Mouse (Mus musculus) neural tube, embryonic 15.5 days (tissue): ENCODE measurements around the gene Rabgap1l. TPM values are rescaled to one million over a fixed set of nuclear protein-coding genes. Genes with fewer than 3 reads are reported as not detected.

Experiments used
- ATAC-seq: fragments of 200-750 bp; cut with Nextera tagmentation; 2 replicates; pipeline ENCODE4 v1.8.0; 2017; ENCODE audit warnings: mild to moderate bottlenecking, moderate TSS enrichment, moderate library complexity; ENCODE audit not compliant: low FRiP score
- H3K27ac ChIP-seq: fragments of 300-500 bp; sonication (generic); replicated peaks from 2 replicates; pipeline ENCODE4 v1.5.1; 2015; ENCODE audit warnings: mild to moderate bottlenecking, inconsistent platforms
- H3K27me3 ChIP-seq: fragments of 300-500 bp; sonication (generic); replicated peaks from 2 replicates; pipeline ENCODE4 v1.6.1; 2015; ENCODE audit warnings: inconsistent platforms
- H3K36me3 ChIP-seq: fragments of 300-500 bp; sonication (generic); 2 replicates; pipeline ENCODE4 v1.6.1; 2015; ENCODE audit warnings: inconsistent platforms
- H3K4me1 ChIP-seq: fragments of 300-500 bp; sonication (generic); 2 replicates; pipeline ENCODE4 v1.6.1; 2015; ENCODE audit warnings: inconsistent platforms
- H3K4me2 ChIP-seq: fragments of 300-500 bp; sonication (generic); 2 replicates; pipeline ENCODE4 v1.6.1; 2015; ENCODE audit warnings: inconsistent platforms, mild to moderate bottlenecking, moderate library complexity
- H3K4me3 ChIP-seq: fragments of 300-500 bp; sonication (generic); replicated peaks from 2 replicates; pipeline ENCODE4 v1.5.1; 2015; ENCODE audit warnings: mild to moderate bottlenecking, inconsistent platforms
- H3K9ac ChIP-seq: fragments of 300-500 bp; sonication (generic); replicated peaks from 2 replicates; pipeline ENCODE4 v1.6.1; 2015; ENCODE audit warnings: mild to moderate bottlenecking, inconsistent platforms
- H3K9me3 ChIP-seq: fragments of 300-500 bp; sonication (generic); replicated peaks from 2 replicates; pipeline ENCODE4 v1.6.1; 2016; ENCODE audit warnings: inconsistent platforms
- WGBS: fragments of 180-500 bp; shearing (Covaris S2); methylation state at CpG from one replicate; pipeline ENCODE4 v1.1.7; 2015; ENCODE audit warnings: mixed read lengths; 5-methylcytosine and 5-hydroxymethylcytosine counted together
- polyA plus RNA-seq: library from polyadenylated mRNA; unstranded; fragments of >200 nt; fragmentation: Nextera tagmentation; extraction: Ambion mirVana; gene quantifications from 2 replicates; pipeline ENCODE4 v1.2.1, GENCODE M21; 2015

Rabgap1l gene
- polyA plus RNA-seq, 1 experiment from 2014 or later = 31.3 TPM

DNA sequence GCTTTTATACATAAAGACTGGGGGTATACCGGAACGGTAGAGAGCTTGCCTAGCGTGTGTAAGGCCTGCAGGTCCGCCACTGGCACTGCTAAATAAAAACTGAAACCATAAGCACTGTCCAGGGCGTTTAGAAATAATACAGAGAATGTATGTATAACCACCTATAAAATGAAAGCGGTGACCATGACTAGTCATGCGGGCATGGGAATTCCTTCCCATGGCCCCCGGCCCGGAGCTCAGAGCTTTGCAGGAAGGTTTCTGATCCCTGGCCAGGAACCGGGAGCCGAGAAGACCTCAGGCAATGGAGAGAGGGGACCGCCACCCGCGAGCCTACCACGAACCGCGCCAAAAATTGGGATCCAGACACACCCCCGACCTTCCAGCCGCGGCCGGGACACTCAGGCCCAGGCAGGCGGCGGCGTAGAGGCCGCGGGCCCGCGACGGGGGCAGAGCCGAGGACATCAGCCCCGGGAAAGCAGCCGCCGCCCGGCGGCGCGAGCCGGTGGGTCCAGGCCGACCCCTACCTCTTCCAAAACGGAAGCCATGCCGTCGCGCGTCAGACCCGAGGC lies 580.8 kb downstream of the Rabgap1l start:
- ATAC-seq = peak; percentile 3; the same call in 1 of the 2 replicates
- H3K4me3 ChIP-seq = peak overlapping the region; percentile 84
- no peaks in the 10 kb centered on the region for H3K27me3 ChIP-seq
- H3K36me3 ChIP-seq = peaks cover 7% of the 10 kb centered on the region
- peaks cover 28% of the 10 kb centered on the region for H3K4me1 ChIP-seq
- H3K9ac ChIP-seq = peak overlapping the region; percentile 71
- H3K27ac ChIP-seq = peak overlapping the region; percentile 99
- WGBS = under 1% methylated on average over 45 of the region's 45 CpGs
- no peaks in the 10 kb centered on the region for H3K9me3 ChIP-seq
- peak overlapping the region; percentile 61 for H3K4me2 ChIP-seq

DNA sequence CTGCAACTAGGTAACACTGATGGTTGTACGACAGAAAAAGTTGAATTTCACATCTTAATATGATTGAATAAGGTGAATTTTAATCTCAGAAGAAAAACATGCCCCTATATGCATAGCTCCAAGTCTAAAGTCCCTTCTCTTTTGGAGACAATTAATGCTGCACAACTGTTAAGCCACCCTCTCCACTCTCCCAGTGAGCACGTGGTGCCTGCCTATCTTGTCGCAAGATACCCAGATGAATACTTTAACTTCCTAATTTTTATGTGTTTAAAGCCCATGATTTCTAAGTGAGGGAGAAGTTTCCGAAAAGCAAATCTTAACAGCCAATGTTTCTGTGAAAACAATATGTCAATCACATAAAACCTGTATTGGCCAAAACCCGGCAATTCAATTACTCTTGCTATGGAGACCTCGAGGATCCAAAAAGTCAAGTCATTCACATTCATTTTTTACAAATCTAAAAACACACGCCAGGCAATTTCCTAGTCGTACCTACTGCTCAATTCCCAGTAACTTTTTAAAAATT lies 581.4 kb downstream of the Rabgap1l start:
- Histone ChIP-seq H3K36me3 (peaks cover 13% of the 10 kb centered on the region), H3K4me2 (peak overlapping the region; percentile 61), H3K4me1 (peaks cover 28% of the 10 kb centered on the region), H3K27ac (peak overlapping the region; percentile 99), H3K27me3 (no peaks in the 10 kb centered on the region), H3K4me3 (peak overlapping the region; percentile 84), H3K9ac (peak overlapping the region; percentile 71), H3K9me3 (no peaks in the 10 kb centered on the region)
- WGBS = 3% methylated on average over 8 of the region's 8 CpGs
- ATAC-seq = no peak

- H3K4me3 ChIP-seq = peak overlapping the region; percentile 84
- H3K27me3 ChIP-seq = no peaks in the 10 kb centered on the region
- H3K27ac ChIP-seq = no peak overlapping the region
- peak overlapping the region; percentile 61 for H3K4me2 ChIP-seq
- H3K9ac ChIP-seq = no peak overlapping the region
- peaks cover 28% of the 10 kb centered on the region for H3K4me1 ChIP-seq
- WGBS = 65% methylated on average over 3 of the region's 3 CpGs
- H3K36me3 ChIP-seq = peaks cover 22% of the 10 kb centered on the region
- no peak for ATAC-seq
- no peaks in the 10 kb centered on the region for H3K9me3 ChIP-seq
Measured at GRCm38 (mm10) chr1:160210566-160210965, 582.4 kb downstream of the Rabgap1l start.

DNA sequence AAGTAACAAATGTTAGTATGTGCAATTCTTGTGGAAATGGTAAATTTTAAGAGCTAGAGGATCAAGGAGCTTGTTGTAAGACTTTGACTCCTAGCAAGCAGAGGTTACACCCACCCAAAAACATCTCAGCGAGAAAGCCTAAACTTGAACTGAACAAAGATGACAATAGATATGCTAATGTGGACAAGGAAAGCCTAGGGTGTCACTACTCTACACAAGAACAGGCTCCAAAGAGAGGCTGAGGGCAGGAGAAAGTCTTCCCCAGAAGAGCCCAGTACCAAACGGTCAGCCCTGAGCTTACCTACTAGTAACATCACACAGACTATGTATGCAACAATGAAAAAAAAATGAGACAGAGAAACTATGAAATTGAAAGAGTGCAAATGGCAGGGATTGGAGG lies 583.2 kb downstream of the Rabgap1l start:
- Histone ChIP-seq H3K36me3 (peaks cover 28% of the 10 kb centered on the region), H3K9me3 (no peaks in the 10 kb centered on the region), H3K4me1 (peaks cover 28% of the 10 kb centered on the region), H3K9ac (no peak overlapping the region), H3K27ac (no peak overlapping the region), H3K4me2 (peak overlapping the region; percentile 22), H3K4me3 (no peak overlapping the region), H3K27me3 (no peaks in the 10 kb centered on the region)
- WGBS = 27% methylated on average over 2 of the region's 2 CpGs
- ATAC-seq = no peak

GRCm38 (mm10) chr1:160205486-160205885 lies 587.5 kb downstream of the Rabgap1l start:
- H3K36me3 ChIP-seq = peaks cover 56% of the 10 kb centered on the region
- peaks cover 8% of the 10 kb centered on the region for H3K4me1 ChIP-seq
- no peak overlapping the region for H3K4me3 ChIP-seq
- H3K9me3 ChIP-seq = no peaks in the 10 kb centered on the region
- H3K27ac ChIP-seq = no peak overlapping the region
- no peaks in the 10 kb centered on the region for H3K27me3 ChIP-seq
- no peak overlapping the region for H3K4me2 ChIP-seq
- H3K9ac ChIP-seq = no peak overlapping the region
- no peak for ATAC-seq

- ATAC-seq = peak; percentile 63
- peaks cover 20% of the 10 kb centered on the region for H3K36me3 ChIP-seq
- no peaks in the 10 kb centered on the region for H3K9me3 ChIP-seq
- H3K4me3 ChIP-seq = peak overlapping the region; percentile 76
- peak overlapping the region; percentile 76 for H3K9ac ChIP-seq
- peaks cover 14% of the 10 kb centered on the region for H3K4me1 ChIP-seq
- peak overlapping the region; percentile 84 for H3K27ac ChIP-seq
- H3K4me2 ChIP-seq = peak overlapping the region; percentile 71
- no peaks in the 10 kb centered on the region for H3K27me3 ChIP-seq
- WGBS = under 1% methylated on average over 13 of the region's 13 CpGs
Measured at GRCm38 (mm10) chr1:160195337-160195663, 597.7 kb downstream of the Rabgap1l start.

DNA sequence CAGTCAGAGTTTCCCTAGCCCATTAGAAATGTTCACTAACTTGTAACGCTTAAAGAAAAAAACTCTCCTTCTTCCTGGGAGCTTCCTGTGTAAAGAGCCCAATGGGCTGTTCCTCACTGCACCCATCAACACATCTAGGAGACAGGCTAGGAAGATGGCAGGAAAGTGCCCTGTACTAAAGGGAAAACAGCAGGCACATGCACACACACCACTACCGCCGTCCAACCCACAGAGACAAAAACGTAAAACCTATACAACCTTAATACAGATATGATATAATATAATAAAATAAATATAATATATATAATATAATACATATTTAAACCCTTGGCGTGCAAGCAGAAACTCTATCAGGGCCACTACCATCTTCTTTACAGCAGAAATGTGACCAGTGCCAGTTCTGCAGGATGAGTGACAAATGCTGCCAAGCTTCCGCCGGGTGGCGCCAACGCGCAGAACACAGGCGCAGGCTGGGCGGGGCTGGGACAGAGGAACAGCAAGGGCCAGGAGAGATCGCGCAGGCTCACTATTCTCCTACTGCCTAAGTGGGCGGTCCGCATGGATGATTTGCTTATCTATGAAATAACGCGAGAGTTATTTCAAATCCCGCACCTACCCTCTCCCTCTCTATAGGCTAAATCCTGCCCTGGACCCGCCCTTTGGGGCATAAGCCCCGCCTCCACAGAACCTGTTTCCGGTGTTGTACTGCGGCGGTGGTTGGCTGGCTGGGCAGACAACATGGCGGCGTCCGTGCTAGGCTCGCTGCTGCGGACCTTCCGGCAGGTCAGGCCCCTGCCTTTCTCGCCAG lies 598.3 kb downstream of the Rabgap1l start, which contains the start of gene Mrps14:
Gene Mrps14, plus strand, starts transcription at position 687 of the 808 bp plus-strand sequence.
- Histone ChIP-seq H3K36me3 (peaks cover 17% of the 10 kb centered on the region), H3K27me3 (no peaks in the 10 kb centered on the region), H3K9me3 (no peaks in the 10 kb centered on the region), H3K4me1 (peaks cover 14% of the 10 kb centered on the region), H3K27ac (peak within 1 kb of the TSS; percentile 84), H3K4me2 (peak within 1 kb of the TSS; percentile 71), H3K9ac (peak within 1 kb of the TSS; percentile 76), H3K4me3 (peak within 1 kb of the TSS; percentile 76)
- 8% methylated on average over 31 of the region's 31 CpGs for WGBS
- ATAC-seq = peak; percentile 99

- Histone ChIP-seq H3K4me3 (no peak overlapping the region), H3K27me3 (no peaks in the 10 kb centered on the region), H3K27ac (no peak overlapping the region), H3K4me2 (no peak overlapping the region; the same call in 1 of the 2 replicates), H3K36me3 (no peaks in the 10 kb centered on the region), H3K4me1 (peaks cover 6% of the 10 kb centered on the region; the same call in 1 of the 2 replicates), H3K9ac (no peak overlapping the region), H3K9me3 (no peaks in the 10 kb centered on the region)
- 12% methylated on average over 5 of the region's 5 CpGs for WGBS
- peak; percentile 93 for ATAC-seq
Measured at GRCm38 (mm10) chr1:160184506-160184905, 608.5 kb downstream of the Rabgap1l start.

DNA sequence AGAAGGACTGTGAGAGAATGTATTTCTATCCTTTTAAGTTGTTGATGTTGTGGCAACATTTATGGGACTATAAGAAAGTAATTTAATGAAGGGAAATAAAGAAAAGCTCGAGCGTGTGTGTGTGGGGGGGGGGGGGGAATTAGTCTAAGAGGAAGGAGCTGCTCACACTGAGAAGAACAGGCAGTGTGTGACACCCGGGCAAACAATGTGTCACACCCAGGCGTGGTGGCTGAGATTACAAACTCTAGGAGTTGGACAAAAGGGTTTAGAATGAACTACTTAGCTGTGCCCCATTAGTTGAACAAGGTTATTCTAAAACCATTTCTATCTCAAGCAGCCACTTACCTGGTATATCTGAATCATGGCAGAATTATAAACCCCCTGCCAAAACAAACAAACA lies 611.8 kb downstream of the Rabgap1l start:
- 67% methylated on average over 4 of the region's 4 CpGs for WGBS

DNA sequence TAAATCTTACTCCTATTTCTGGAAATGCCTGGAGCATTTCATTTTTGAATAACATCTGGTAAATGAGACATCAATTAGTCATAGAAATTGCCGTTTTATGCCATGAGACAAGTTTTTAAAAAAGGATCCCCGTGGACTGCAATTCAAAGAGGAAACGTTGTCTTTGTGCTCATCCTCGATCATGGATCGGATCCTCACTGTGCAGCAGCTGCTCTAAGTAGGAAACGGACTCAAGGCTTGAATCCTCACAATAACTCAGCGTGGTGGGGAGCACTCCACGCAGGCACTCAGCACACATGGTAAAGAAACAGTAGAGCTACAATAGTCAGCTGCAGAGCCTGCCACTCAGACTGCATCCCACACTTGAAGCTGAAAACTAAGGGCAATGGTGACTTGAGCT lies 616.1 kb downstream of the Rabgap1l start:
- no peak overlapping the region for H3K4me3 ChIP-seq
- ATAC-seq = no peak
- no peak overlapping the region for H3K27ac ChIP-seq
- H3K36me3 ChIP-seq = no peaks in the 10 kb centered on the region
- H3K9ac ChIP-seq = no peak overlapping the region
- 57% methylated on average over 8 of the region's 8 CpGs for WGBS
- no peaks in the 10 kb centered on the region for H3K27me3 ChIP-seq
- H3K4me1 ChIP-seq = no peaks in the 10 kb centered on the region
- H3K4me2 ChIP-seq = no peak overlapping the region
- H3K9me3 ChIP-seq = no peaks in the 10 kb centered on the region

More for the DNA sequence above, 611.8 kb downstream of the Rabgap1l start:
- H3K4me3 ChIP-seq = no peak overlapping the region
- no peaks in the 10 kb centered on the region for H3K36me3 ChIP-seq
- H3K9ac ChIP-seq = no peak overlapping the region
- no peak overlapping the region for H3K4me2 ChIP-seq
- no peak overlapping the region for H3K27ac ChIP-seq
- no peak for ATAC-seq
- H3K4me1 ChIP-seq = peaks cover 6% of the 10 kb centered on the region; the same call in 1 of the 2 replicates
- no peaks in the 10 kb centered on the region for H3K9me3 ChIP-seq
- H3K27me3 ChIP-seq = no peaks in the 10 kb centered on the region
